Mouse (Mus musculus): ENCODE measurements around the gene Ankrd40.

- TF ChIP-seq CTCF (IDR thresholded peaks at IDR 0.05; ENCODE audit: insufficient read depth, low read length) (no peak), POLR2A (IDR thresholded peaks at IDR 0.05; ENCODE audit: borderline replicate concordance, extremely low read depth, low read depth, low read length) (no peak)
Measured at GRCm38 (mm10) chr11:94355521-94356217, 27.9 kb downstream of the Ankrd40 start.
